Mouse (Mus musculus) lung, embryonic 16.5 days (tissue): ENCODE results near the gene Spcs2. TPM values are rescaled to one million over a fixed set of nuclear protein-coding genes. Genes with fewer than 3 reads are reported as not detected.

Experiments used
- ATAC-seq: fragments of 200-750 bp; cut with Nextera tagmentation; 2 replicates; pipeline ENCODE4 v1.8.0; 2017; ENCODE audit warnings: low read depth, mild to moderate bottlenecking, moderate library complexity
- H3K27ac ChIP-seq: fragments of 300-500 bp; sonication (generic); 2 replicates; pipeline ENCODE4 v1.5.1; 2014; ENCODE audit warnings: mild to moderate bottlenecking, control low read depth, low read length
- H3K27me3 ChIP-seq: fragments of 300-500 bp; sonication (generic); 2 replicates; pipeline ENCODE4 v1.6.1; 2014; ENCODE audit warnings: low read depth, low read length, mixed read lengths; ENCODE audit not compliant: control insufficient read depth, insufficient read depth
- H3K36me3 ChIP-seq: fragments of 300-500 bp; sonication (generic); 2 replicates; pipeline ENCODE4 v1.6.1; 2014; ENCODE audit warnings: low read length; ENCODE audit not compliant: control insufficient read depth, insufficient read depth
- H3K4me1 ChIP-seq: fragments of 300-500 bp; sonication (generic); replicated peaks from 2 replicates; pipeline ENCODE4 v1.6.1; 2014; ENCODE audit warnings: low read length, mixed read lengths; ENCODE audit not compliant: control insufficient read depth, insufficient read depth
- H3K4me2 ChIP-seq: fragments of 300-500 bp; sonication (generic); 2 replicates; pipeline ENCODE4 v1.6.1; 2014; ENCODE audit warnings: low read depth, low read length, control low read depth
- H3K4me3 ChIP-seq: fragments of 300-500 bp; sonication (generic); 2 replicates; pipeline ENCODE4 v1.5.1; 2014; ENCODE audit warnings: mild to moderate bottlenecking, low read length, control low read depth
- H3K9ac ChIP-seq: fragments of 300-500 bp; sonication (generic); 2 replicates; pipeline ENCODE4 v1.6.1; 2014; ENCODE audit warnings: low read length, control low read depth
- H3K9me3 ChIP-seq: fragments of 300-500 bp; sonication (generic); 2 replicates; pipeline ENCODE4 v1.6.1; 2016; ENCODE audit warnings: low read length; ENCODE audit not compliant: control insufficient read depth
- WGBS: fragments of 180-500 bp; shearing (Covaris S2); extraction: QIAGEN DNeasy Blood & Tissue Kit; methylation state at CpG from one replicate; pipeline ENCODE4 v1.1.7; 2014; 5-methylcytosine and 5-hydroxymethylcytosine counted together
- polyA plus RNA-seq: library from polyadenylated mRNA; unstranded; fragments of >200 nt; fragmentation: Nextera tagmentation; extraction: Ambion mirVana; gene quantifications from 2 replicates; pipeline ENCODE4 v1.2.1, GENCODE M21; 2015

Gene Spcs2
- polyA plus RNA-seq, 1 experiment from 2014 or later: 397 TPM

- Histone ChIP-seq H3K4me1 (no peaks in the 10 kb centered on the region; the same call in 1 of the 2 replicates), H3K9me3 (no peaks in the 10 kb centered on the region), H3K36me3 (no peaks in the 10 kb centered on the region), H3K9ac (no peak overlapping the region), H3K4me2 (no peak overlapping the region), H3K27ac (no peak overlapping the region), H3K4me3 (no peak overlapping the region), H3K27me3 (no peaks in the 10 kb centered on the region)
- WGBS: 76% methylated on average over 3 of the region's 3 CpGs
- ATAC-seq: no peak
Observed at GRCm38 (mm10) chr7:99893967-99894366, 30.7 kb upstream of the Spcs2 start.

DNA sequence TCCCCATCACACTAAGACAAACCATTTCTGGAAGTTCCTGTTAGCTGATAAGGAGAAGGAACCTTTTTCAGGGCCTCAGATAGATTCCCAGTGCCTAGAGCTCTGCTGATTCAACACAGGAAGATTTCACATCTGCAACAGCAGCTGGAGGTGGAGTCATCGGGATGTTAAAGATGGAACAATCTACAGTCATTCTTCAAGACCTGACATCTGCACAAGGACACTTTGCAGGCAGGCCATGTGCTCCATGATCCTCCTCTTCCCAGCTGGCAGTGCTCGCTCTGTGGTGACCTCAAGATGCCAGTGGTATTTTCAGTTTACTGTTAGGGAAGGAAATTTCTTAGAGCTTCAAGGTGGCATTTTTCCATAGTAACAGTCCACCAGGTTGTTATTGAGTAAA, 29.1 kb upstream of the Spcs2 start:
- Histone ChIP-seq H3K36me3 (no peaks in the 10 kb centered on the region), H3K9me3 (no peaks in the 10 kb centered on the region), H3K4me3 (no peak overlapping the region), H3K27ac (no peak overlapping the region), H3K4me1 (no peaks in the 10 kb centered on the region; the same call in 1 of the 2 replicates), H3K9ac (no peak overlapping the region), H3K27me3 (no peaks in the 10 kb centered on the region), H3K4me2 (no peak overlapping the region)
- WGBS: 70% methylated on average over 2 of the region's 2 CpGs
- no peak for ATAC-seq

GRCm38 (mm10) chr7:99891471-99891870, 28.2 kb upstream of the Spcs2 start:
- H3K9me3 ChIP-seq: no peaks in the 10 kb centered on the region
- 47% methylated on average over 3 of the region's 3 CpGs for WGBS
- no peaks in the 10 kb centered on the region for H3K27me3 ChIP-seq
- no peaks in the 10 kb centered on the region; the same call in 1 of the 2 replicates for H3K4me1 ChIP-seq
- peak; percentile 41; the same call in 1 of the 2 replicates for ATAC-seq
- no peak overlapping the region; the same call in 1 of the 2 replicates for H3K27ac ChIP-seq
- no peak overlapping the region for H3K9ac ChIP-seq
- no peaks in the 10 kb centered on the region for H3K36me3 ChIP-seq
- no peak overlapping the region for H3K4me2 ChIP-seq
- H3K4me3 ChIP-seq: no peak overlapping the region

- Histone ChIP-seq H3K27me3 (no peaks in the 10 kb centered on the region), H3K9ac (no peak overlapping the region), H3K4me1 (no peaks in the 10 kb centered on the region; the same call in 1 of the 2 replicates), H3K4me3 (no peak overlapping the region), H3K27ac (no peak overlapping the region), H3K36me3 (no peaks in the 10 kb centered on the region), H3K9me3 (no peaks in the 10 kb centered on the region), H3K4me2 (no peak overlapping the region)
- WGBS: 53% methylated on average over 3 of the region's 3 CpGs
- no peak for ATAC-seq
Observed at GRCm38 (mm10) chr7:99890168-99890755, 27.0 kb upstream of the Spcs2 start.

- H3K9ac ChIP-seq: no peak overlapping the region
- 32% methylated on average over 10 of the region's 10 CpGs for WGBS
- H3K27ac ChIP-seq: no peak overlapping the region
- H3K4me2 ChIP-seq: no peak overlapping the region
- no peaks in the 10 kb centered on the region; the same call in 1 of the 2 replicates for H3K4me1 ChIP-seq
- no peaks in the 10 kb centered on the region for H3K27me3 ChIP-seq
- H3K9me3 ChIP-seq: no peaks in the 10 kb centered on the region
- H3K4me3 ChIP-seq: no peak overlapping the region
- peak; percentile 56; the same call in 1 of the 2 replicates for ATAC-seq
- no peaks in the 10 kb centered on the region for H3K36me3 ChIP-seq
Observed at GRCm38 (mm10) chr7:99889175-99889880, 26.1 kb upstream of the Spcs2 start.

DNA sequence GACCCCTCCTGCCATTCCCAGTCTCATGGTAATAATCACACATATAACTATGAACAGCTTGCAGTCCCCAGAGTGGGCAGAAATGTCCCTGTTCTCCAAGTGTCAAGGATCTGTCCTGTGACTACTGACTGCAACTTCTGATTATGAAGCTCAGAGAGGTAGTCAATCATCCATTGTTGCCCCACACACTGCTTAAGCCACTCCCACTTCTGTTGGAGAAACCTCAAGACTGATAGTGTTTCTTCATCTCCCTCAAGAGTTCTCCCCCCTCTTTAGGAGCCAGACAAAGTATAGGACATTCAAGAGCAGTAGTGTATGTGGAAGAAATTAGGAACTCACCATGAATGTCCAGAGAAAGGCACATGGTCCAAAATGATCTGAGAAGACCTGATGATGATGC, 24.5 kb upstream of the Spcs2 start:
- ATAC-seq: no peak
- H3K9me3 ChIP-seq: no peaks in the 10 kb centered on the region
- no peak overlapping the region for H3K4me3 ChIP-seq

DNA sequence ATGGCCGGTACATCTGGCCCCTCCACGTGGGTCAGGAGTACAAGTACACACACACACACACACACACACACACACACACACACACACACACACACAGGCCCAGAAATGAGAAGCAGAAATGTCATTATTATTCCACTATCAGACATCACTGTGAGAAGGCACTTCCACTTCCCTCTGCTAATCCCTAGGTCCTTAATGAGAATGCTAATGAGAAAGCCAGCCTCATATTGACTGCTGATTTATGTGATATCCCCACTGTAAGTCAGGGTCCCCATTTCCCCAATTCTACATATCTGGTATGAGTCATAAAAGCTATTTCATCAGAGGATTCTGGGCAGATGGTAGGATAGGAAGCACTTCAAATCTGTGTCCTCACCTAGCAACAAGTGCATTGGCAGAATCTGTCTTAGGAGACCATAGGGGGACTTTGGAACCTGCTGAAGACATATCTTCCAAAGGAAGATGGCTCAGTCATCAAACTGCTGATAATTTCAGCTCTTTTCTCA, 24.0 kb upstream of the Spcs2 start:
- H3K9me3 ChIP-seq: no peaks in the 10 kb centered on the region
- no peak overlapping the region for H3K4me3 ChIP-seq
- H3K36me3 ChIP-seq: no peaks in the 10 kb centered on the region
- H3K9ac ChIP-seq: no peak overlapping the region
- H3K4me2 ChIP-seq: no peak overlapping the region
- H3K4me1 ChIP-seq: no peaks in the 10 kb centered on the region; the same call in 1 of the 2 replicates
- no peaks in the 10 kb centered on the region for H3K27me3 ChIP-seq
- ATAC-seq: no peak
- no peak overlapping the region for H3K27ac ChIP-seq
- 81% methylated on average over 2 of the region's 2 CpGs for WGBS

More for the DNA sequence above, 24.5 kb upstream of the Spcs2 start:
- Histone ChIP-seq H3K36me3 (no peaks in the 10 kb centered on the region), H3K27ac (no peak overlapping the region), H3K4me1 (no peaks in the 10 kb centered on the region; the same call in 1 of the 2 replicates), H3K4me2 (no peak overlapping the region), H3K27me3 (no peaks in the 10 kb centered on the region), H3K9ac (no peak overlapping the region)

DNA sequence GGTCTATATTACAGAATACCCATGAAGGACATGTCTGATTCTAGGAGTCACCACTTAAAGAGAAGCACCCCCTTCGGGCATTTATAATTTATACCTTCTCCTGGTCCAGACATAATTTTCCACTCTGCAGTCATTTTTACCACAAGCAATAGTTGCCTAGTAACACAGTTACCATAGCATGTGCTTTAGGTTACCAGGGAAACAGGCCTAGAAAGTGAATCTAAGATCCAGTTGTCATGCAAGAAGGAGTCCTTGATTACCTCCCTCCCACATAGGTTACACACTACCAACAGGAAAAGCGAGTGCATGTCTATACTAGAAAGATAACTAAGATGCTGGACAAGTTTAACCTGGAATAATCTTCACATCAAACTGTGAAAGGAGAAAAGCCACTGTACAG, 15.0 kb upstream of the Spcs2 start:
- Histone ChIP-seq H3K4me3 (no peak overlapping the region), H3K36me3 (no peaks in the 10 kb centered on the region), H3K9me3 (no peaks in the 10 kb centered on the region), H3K27ac (no peak overlapping the region), H3K4me1 (no peaks in the 10 kb centered on the region), H3K4me2 (no peak overlapping the region), H3K9ac (no peak overlapping the region), H3K27me3 (no peaks in the 10 kb centered on the region; the same call in 1 of the 2 replicates)
- no peak for ATAC-seq
- 55% methylated on average over 2 of the region's 2 CpGs for WGBS

DNA sequence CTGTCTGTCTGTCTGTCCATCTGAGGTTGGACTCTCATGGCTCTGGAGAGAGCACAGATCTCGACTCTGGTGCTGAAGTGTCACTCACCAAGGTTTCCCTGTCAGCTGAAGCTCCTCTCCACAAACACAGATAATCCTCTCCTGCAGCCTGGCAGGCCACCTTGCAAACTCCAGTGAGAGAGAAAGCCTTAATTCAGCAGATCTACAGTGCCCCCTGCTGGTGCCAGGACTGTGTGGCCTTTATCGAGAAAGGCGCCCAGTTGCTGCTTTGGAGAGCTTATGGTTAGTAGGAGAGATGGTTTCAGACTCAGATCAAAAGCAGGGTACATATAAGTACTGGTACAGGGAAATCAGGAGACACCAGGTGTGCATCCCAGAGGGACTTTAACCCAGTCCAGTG, 13.1 kb upstream of the Spcs2 start:
- no peak overlapping the region for H3K9ac ChIP-seq
- H3K4me3 ChIP-seq: no peak overlapping the region
- H3K36me3 ChIP-seq: no peaks in the 10 kb centered on the region
- no peaks in the 10 kb centered on the region for H3K9me3 ChIP-seq
- H3K4me1 ChIP-seq: no peaks in the 10 kb centered on the region
- no peaks in the 10 kb centered on the region; the same call in 1 of the 2 replicates for H3K27me3 ChIP-seq
- no peak overlapping the region for H3K4me2 ChIP-seq
- no peak overlapping the region for H3K27ac ChIP-seq
- peak; percentile 54 for ATAC-seq
- WGBS: 0% methylated on average over 3 of the region's 3 CpGs
